Mouse (Mus musculus) liver, embryonic 13.5 days (tissue): ENCODE data around the gene St6galnac5. TPM values are rescaled to one million over a fixed set of nuclear protein-coding genes. Genes with fewer than 3 reads are reported as not detected.

Experiments used
- ATAC-seq: fragments of 200-750 bp; cut with Nextera tagmentation; 2 replicates; pipeline ENCODE4 v1.8.0; 2017; ENCODE audit warnings: low read depth, mild to moderate bottlenecking, moderate number of reproducible peaks, moderate library complexity
- DNase-seq: peaks from one replicate; pipeline ENCODE4 v3.0.0; 2022
- H3K27ac ChIP-seq: fragments of 300-500 bp; sonication (generic); 2 replicates; pipeline ENCODE4 v1.5.1; 2015; ENCODE audit warnings: moderate library complexity, mild to moderate bottlenecking, inconsistent platforms
- H3K27me3 ChIP-seq: fragments of 300-500 bp; sonication (generic); 2 replicates; pipeline ENCODE4 v1.6.1; 2015; ENCODE audit warnings: mild to moderate bottlenecking, inconsistent platforms
- H3K36me3 ChIP-seq: fragments of 300-500 bp; sonication (generic); 2 replicates; pipeline ENCODE4 v1.6.1; 2015; ENCODE audit warnings: mild to moderate bottlenecking, inconsistent platforms
- H3K4me1 ChIP-seq: fragments of 300-500 bp; sonication (generic); replicated peaks from 2 replicates; pipeline ENCODE4 v1.6.1; 2015; ENCODE audit warnings: inconsistent platforms
- H3K4me2 ChIP-seq: fragments of 300-500 bp; sonication (generic); 2 replicates; pipeline ENCODE4 v1.6.1; 2015; ENCODE audit warnings: inconsistent platforms, mild to moderate bottlenecking, moderate library complexity
- H3K4me3 ChIP-seq: fragments of 300-500 bp; sonication (generic); replicated peaks from 2 replicates; pipeline ENCODE4 v1.5.1; 2015; ENCODE audit warnings: mild to moderate bottlenecking, inconsistent platforms
- H3K9ac ChIP-seq: fragments of 300-500 bp; sonication (generic); 2 replicates; pipeline ENCODE4 v1.6.1; 2015; ENCODE audit warnings: mild to moderate bottlenecking, inconsistent platforms
- H3K9me3 ChIP-seq: fragments of 300-500 bp; sonication (generic); replicated peaks from 2 replicates; pipeline ENCODE4 v1.6.1; 2016; ENCODE audit warnings: inconsistent platforms
- WGBS: fragments of 180-500 bp; shearing (Covaris S2); methylation state at CpG from one replicate; pipeline ENCODE4 v1.1.7; 2015; ENCODE audit not compliant: insufficient replicate concordance; 5-methylcytosine and 5-hydroxymethylcytosine counted together
- polyA plus RNA-seq: library from polyadenylated mRNA; unstranded; fragments of >200 nt; fragmentation: Nextera tagmentation; extraction: Ambion mirVana; gene quantifications from 2 replicates; pipeline ENCODE4 v1.2.1, GENCODE M21; 2015

Gene St6galnac5
- polyA plus RNA-seq, 1 experiment from 2014 or later, result 0.02 TPM

GRCm38 (mm10) chr3:152950299-152950698, 31.7 kb downstream of the St6galnac5 start:
- no peaks in the 10 kb centered on the region for H3K27me3 ChIP-seq
- H3K36me3 ChIP-seq, result no peaks in the 10 kb centered on the region
- H3K9ac ChIP-seq, result no peak overlapping the region
- no peak overlapping the region for H3K4me2 ChIP-seq
- no peak for DNase-seq
- H3K27ac ChIP-seq, result no peak overlapping the region
- no peak overlapping the region for H3K4me3 ChIP-seq
- 23% methylated on average over 5 of the region's 5 CpGs for WGBS
- H3K9me3 ChIP-seq, result no peaks in the 10 kb centered on the region
- peak; percentile 72 for ATAC-seq
- peaks cover 41% of the 10 kb centered on the region for H3K4me1 ChIP-seq

GRCm38 (mm10) chr3:152949233-152949777, 32.7 kb downstream of the St6galnac5 start:
- no peaks in the 10 kb centered on the region for H3K9me3 ChIP-seq
- no peak overlapping the region for H3K9ac ChIP-seq
- no peak overlapping the region for H3K4me3 ChIP-seq
- no peak overlapping the region for H3K27ac ChIP-seq
- H3K4me1 ChIP-seq, result peaks cover 41% of the 10 kb centered on the region
- ATAC-seq, result no peak
- no peaks in the 10 kb centered on the region for H3K36me3 ChIP-seq
- no peak for DNase-seq
- 60% methylated on average over 15 of the region's 15 CpGs for WGBS
- H3K4me2 ChIP-seq, result no peak overlapping the region
- no peaks in the 10 kb centered on the region for H3K27me3 ChIP-seq

GRCm38 (mm10) chr3:152948556-152948955, 33.5 kb downstream of the St6galnac5 start:
- no peaks in the 10 kb centered on the region for H3K9me3 ChIP-seq
- no peak overlapping the region for H3K9ac ChIP-seq
- DNase-seq (no peak), ATAC-seq (peak; percentile 42; the same call in 1 of the 2 replicates)
- H3K4me2 ChIP-seq, result no peak overlapping the region
- H3K36me3 ChIP-seq, result no peaks in the 10 kb centered on the region
- peaks cover 41% of the 10 kb centered on the region for H3K4me1 ChIP-seq
- H3K4me3 ChIP-seq, result no peak overlapping the region
- H3K27me3 ChIP-seq, result no peaks in the 10 kb centered on the region
- WGBS, result 45% methylated on average over 7 of the region's 7 CpGs
- no peak overlapping the region for H3K27ac ChIP-seq

GRCm38 (mm10) chr3:152947031-152947640, 34.9 kb downstream of the St6galnac5 start:
- ATAC-seq, result no peak
- 79% methylated on average over 11 of the region's 11 CpGs for WGBS

GRCm38 (mm10) chr3:152944766-152945165, 37.3 kb downstream of the St6galnac5 start:
- WGBS, result 88% methylated on average over 3 of the region's 3 CpGs
- Histone ChIP-seq H3K9ac (no peak overlapping the region), H3K27ac (no peak overlapping the region), H3K27me3 (no peaks in the 10 kb centered on the region), H3K36me3 (no peaks in the 10 kb centered on the region), H3K4me1 (peaks cover 24% of the 10 kb centered on the region), H3K4me2 (no peak overlapping the region), H3K4me3 (no peak overlapping the region), H3K9me3 (no peaks in the 10 kb centered on the region)
- DNase-seq (no peak), ATAC-seq (no peak)

More at GRCm38 (mm10) chr3:152947031-152947640, 34.9 kb downstream of the St6galnac5 start:
- Histone ChIP-seq H3K9ac (no peak overlapping the region), H3K9me3 (no peaks in the 10 kb centered on the region), H3K4me1 (peaks cover 47% of the 10 kb centered on the region), H3K4me3 (no peak overlapping the region), H3K4me2 (no peak overlapping the region), H3K36me3 (no peaks in the 10 kb centered on the region), H3K27ac (no peak overlapping the region), H3K27me3 (no peaks in the 10 kb centered on the region)
- DNase-seq, result no peak

GRCm38 (mm10) chr3:152942985-152943384, 39.1 kb downstream of the St6galnac5 start:
- H3K36me3 ChIP-seq, result no peaks in the 10 kb centered on the region
- ATAC-seq, result 0 out of 2 replicates have a peak, but pooled peaks have one; percentile 54
- no peaks in the 10 kb centered on the region for H3K27me3 ChIP-seq
- no peak overlapping the region for H3K4me3 ChIP-seq
- no peak overlapping the region for H3K27ac ChIP-seq
- H3K4me2 ChIP-seq, result no peak overlapping the region
- no peak overlapping the region for H3K9ac ChIP-seq
- no peak for DNase-seq
- peaks cover 8% of the 10 kb centered on the region for H3K4me1 ChIP-seq
- WGBS, result 43% methylated on average over 11 of the region's 11 CpGs
- no peaks in the 10 kb centered on the region for H3K9me3 ChIP-seq

- H3K4me2 ChIP-seq, result no peak overlapping the region
- H3K36me3 ChIP-seq, result no peaks in the 10 kb centered on the region
- no peak overlapping the region for H3K9ac ChIP-seq
- WGBS, result 54% methylated on average over 5 of the region's 5 CpGs
- ATAC-seq (no peak), DNase-seq (no peak)
- H3K4me3 ChIP-seq, result no peak overlapping the region
- H3K9me3 ChIP-seq, result no peaks in the 10 kb centered on the region
- peaks cover 10% of the 10 kb centered on the region for H3K4me1 ChIP-seq
- no peak overlapping the region for H3K27ac ChIP-seq
- H3K27me3 ChIP-seq, result no peaks in the 10 kb centered on the region
These were observed 40.4 kb downstream of the St6galnac5 start for GRCm38 (mm10) chr3:152941671-152942070.

- Histone ChIP-seq H3K4me1 (peaks cover 12% of the 10 kb centered on the region), H3K27me3 (no peaks in the 10 kb centered on the region), H3K4me2 (no peak overlapping the region), H3K27ac (no peak overlapping the region), H3K36me3 (no peaks in the 10 kb centered on the region), H3K9ac (no peak overlapping the region), H3K4me3 (no peak overlapping the region), H3K9me3 (no peaks in the 10 kb centered on the region)
- DNase-seq, result no peak
- ATAC-seq, result no peak
- 46% methylated on average over 3 of the region's 3 CpGs for WGBS
These were observed 45.7 kb downstream of the St6galnac5 start for GRCm38 (mm10) chr3:152936313-152936712.

- Histone ChIP-seq H3K4me1 (peaks cover 29% of the 10 kb centered on the region), H3K27ac (no peak overlapping the region), H3K4me3 (no peak overlapping the region), H3K4me2 (no peak overlapping the region), H3K9ac (no peak overlapping the region), H3K27me3 (no peaks in the 10 kb centered on the region), H3K9me3 (no peaks in the 10 kb centered on the region), H3K36me3 (no peaks in the 10 kb centered on the region)
- no peak for ATAC-seq
- no peak for DNase-seq
- WGBS, result 85% methylated on average over 3 of the region's 3 CpGs
These were observed 48.3 kb downstream of the St6galnac5 start for GRCm38 (mm10) chr3:152933737-152934136.

- ATAC-seq, result no peak
- no peaks in the 10 kb centered on the region for H3K36me3 ChIP-seq
- H3K4me3 ChIP-seq, result no peak overlapping the region
- H3K4me1 ChIP-seq, result peaks cover 36% of the 10 kb centered on the region
- no peak overlapping the region for H3K27ac ChIP-seq
- H3K9ac ChIP-seq, result no peak overlapping the region
- no peaks in the 10 kb centered on the region for H3K9me3 ChIP-seq
- no peak overlapping the region for H3K4me2 ChIP-seq
- no peaks in the 10 kb centered on the region for H3K27me3 ChIP-seq
- no peak for DNase-seq
- WGBS, result 46% methylated on average over 2 of the region's 2 CpGs
These were observed 49.5 kb downstream of the St6galnac5 start for GRCm38 (mm10) chr3:152932544-152932943.

- DNase-seq (no peak), ATAC-seq (no peak)
- H3K9me3 ChIP-seq, result no peaks in the 10 kb centered on the region
- no peaks in the 10 kb centered on the region for H3K27me3 ChIP-seq
- peaks cover 36% of the 10 kb centered on the region for H3K4me1 ChIP-seq
- no peaks in the 10 kb centered on the region for H3K36me3 ChIP-seq
- no peak overlapping the region for H3K9ac ChIP-seq
- no peak overlapping the region for H3K4me3 ChIP-seq
- H3K27ac ChIP-seq, result no peak overlapping the region
- H3K4me2 ChIP-seq, result no peak overlapping the region
- 34% methylated on average over 4 of the region's 4 CpGs for WGBS
These were observed 50.0 kb downstream of the St6galnac5 start for GRCm38 (mm10) chr3:152932096-152932495.

- DNase-seq, result no peak
- Histone ChIP-seq H3K4me2 (no peak overlapping the region), H3K36me3 (no peaks in the 10 kb centered on the region), H3K27me3 (no peaks in the 10 kb centered on the region), H3K9ac (no peak overlapping the region), H3K9me3 (no peaks in the 10 kb centered on the region), H3K27ac (no peak overlapping the region), H3K4me3 (no peak overlapping the region), H3K4me1 (peaks cover 34% of the 10 kb centered on the region)
- no peak for ATAC-seq
- WGBS, result 64% methylated on average over 3 of the region's 3 CpGs
These were observed 50.7 kb downstream of the St6galnac5 start for GRCm38 (mm10) chr3:152931354-152931753.
